Mouse (Mus musculus) liver, embryonic 11.5 days (tissue): Measurements from ENCODE around the gene Nav2. TPM values are rescaled to one million over a fixed set of nuclear protein-coding genes. Genes with fewer than 3 reads are reported as not detected.

Experiments
- ATAC-seq: fragments of 200-750 bp; cut with Nextera tagmentation; replicated peaks from 2 replicates; pipeline ENCODE4 v1.8.0; 2017; ENCODE audit warnings: moderate number of reproducible peaks, mild to moderate bottlenecking, moderate TSS enrichment, moderate library complexity; ENCODE audit not compliant: low FRiP score
- DNase-seq: peaks from one replicate; pipeline ENCODE4 v3.0.0-alpha.2; 2017; ENCODE audit warnings: low spot score
- H3K27ac ChIP-seq: fragments of 300-500 bp; sonication (generic); 2 replicates; pipeline ENCODE4 v1.5.1; 2014; ENCODE audit warnings: mild to moderate bottlenecking, low read depth, low read length, control low read depth
- H3K27me3 ChIP-seq: fragments of 300-500 bp; sonication (generic); replicated peaks from 2 replicates; pipeline ENCODE4 v1.6.1; 2014; ENCODE audit warnings: low read length, mixed read lengths; ENCODE audit not compliant: control insufficient read depth, insufficient read depth
- H3K36me3 ChIP-seq: fragments of 300-500 bp; sonication (generic); 2 replicates; pipeline ENCODE4 v1.6.1; 2014; ENCODE audit warnings: mild to moderate bottlenecking, low read length, moderate library complexity, mixed read lengths; ENCODE audit not compliant: control insufficient read depth, insufficient read depth
- H3K4me1 ChIP-seq: fragments of 300-500 bp; sonication (generic); replicated peaks from 2 replicates; pipeline ENCODE4 v1.6.1; 2014; ENCODE audit warnings: low read length, mixed read lengths; ENCODE audit not compliant: control insufficient read depth, insufficient read depth
- H3K4me2 ChIP-seq: fragments of 300-500 bp; sonication (generic); 2 replicates; pipeline ENCODE4 v1.6.1; 2014; ENCODE audit warnings: mild to moderate bottlenecking, control low read depth, moderate library complexity
- H3K4me3 ChIP-seq: fragments of 300-500 bp; sonication (generic); 2 replicates; pipeline ENCODE4 v1.5.1; 2014; ENCODE audit warnings: low read depth, low read length, control low read depth
- H3K9ac ChIP-seq: fragments of 300-500 bp; sonication (generic); 2 replicates; pipeline ENCODE4 v1.6.1; 2014; ENCODE audit warnings: low read depth, low read length, control low read depth
- H3K9me3 ChIP-seq: fragments of 300-500 bp; sonication (generic); 2 replicates; pipeline ENCODE4 v1.6.1; 2016; ENCODE audit warnings: low read length, inconsistent platforms, mixed read lengths; ENCODE audit not compliant: control insufficient read depth
- WGBS: fragments of 180-500 bp; shearing (Covaris S2); extraction: QIAGEN DNeasy Blood & Tissue Kit; methylation state at CpG from one replicate; pipeline ENCODE4 v1.1.7; 2014; 5-methylcytosine and 5-hydroxymethylcytosine counted together
- polyA plus RNA-seq: library from polyadenylated mRNA; unstranded; fragments of >200 nt; fragmentation: Nextera tagmentation; extraction: Ambion mirVana; gene quantifications from 2 replicates; pipeline ENCODE4 v1.2.1, GENCODE M21; 2014

Gene Nav2
- polyA plus RNA-seq, 1 experiment from 2014 or later = 6.2 TPM

DNA sequence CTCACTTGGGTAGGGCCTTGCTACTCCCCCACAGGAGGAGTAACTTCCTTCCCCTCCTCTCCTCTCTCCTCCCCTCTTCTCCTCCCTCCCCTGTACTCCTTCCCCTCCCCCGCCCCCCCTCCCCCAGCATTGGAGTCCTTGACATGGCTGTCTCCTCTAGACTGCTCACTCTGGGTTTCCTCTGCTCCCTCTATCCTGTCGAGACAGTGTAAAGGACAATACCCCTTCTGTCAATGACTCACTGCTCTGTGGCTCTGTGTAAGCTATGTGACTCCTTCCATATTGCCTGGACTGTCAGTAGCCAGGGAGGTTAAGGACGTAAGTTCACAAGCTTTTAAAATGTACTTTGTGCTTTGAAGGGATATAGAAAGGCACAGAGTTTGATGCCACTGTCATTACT is 460.5 kb downstream of the Nav2 start:
- WGBS = 53% methylated on average over 3 of the region's 3 CpGs
- no peak overlapping the region for H3K9ac ChIP-seq
- no peak overlapping the region for H3K4me2 ChIP-seq
- no peaks in the 10 kb centered on the region for H3K36me3 ChIP-seq
- no peaks in the 10 kb centered on the region for H3K9me3 ChIP-seq
- H3K27me3 ChIP-seq = no peaks in the 10 kb centered on the region
- H3K27ac ChIP-seq = no peak overlapping the region
- no peak overlapping the region for H3K4me3 ChIP-seq
- no peaks in the 10 kb centered on the region for H3K4me1 ChIP-seq
- ATAC-seq = no peak
- DNase-seq = no peak

DNA sequence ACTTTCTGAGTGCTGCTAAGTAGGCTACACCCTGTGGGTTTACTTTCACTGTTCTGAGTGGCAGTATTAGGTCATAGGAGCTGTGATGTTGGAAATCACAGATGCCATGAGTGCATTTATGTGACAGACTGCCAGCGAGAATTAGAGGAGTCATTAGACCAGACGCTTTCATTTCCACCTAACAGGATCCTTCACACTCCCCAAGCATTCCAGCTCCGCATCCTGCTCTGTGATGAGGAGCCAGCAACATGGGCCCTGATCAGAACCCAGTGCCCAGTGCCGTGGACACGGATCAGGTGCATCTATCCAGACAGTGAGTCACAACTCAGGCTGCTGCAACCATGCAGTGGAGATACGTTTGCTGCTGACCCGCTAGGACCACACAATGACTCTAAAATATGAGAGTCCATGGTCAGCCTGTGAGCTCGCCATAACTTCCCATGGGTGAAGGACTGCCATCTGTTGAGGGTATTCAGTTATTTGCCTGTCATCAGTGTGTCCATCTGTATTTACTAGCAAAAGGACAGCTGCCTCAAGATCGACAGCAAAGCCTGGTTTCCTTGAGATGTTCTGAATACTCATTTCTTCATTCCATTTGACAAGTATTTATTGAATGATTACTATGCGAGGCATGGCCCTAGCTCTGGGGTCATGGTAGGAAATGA is 461.4 kb downstream of the Nav2 start:
- no peak for ATAC-seq
- H3K9ac ChIP-seq = no peak overlapping the region
- H3K4me2 ChIP-seq = no peak overlapping the region
- DNase-seq = no peak
- no peak overlapping the region for H3K27ac ChIP-seq
- 80% methylated on average over 10 of the region's 10 CpGs for WGBS
- no peaks in the 10 kb centered on the region for H3K27me3 ChIP-seq
- H3K4me1 ChIP-seq = no peaks in the 10 kb centered on the region
- H3K36me3 ChIP-seq = no peaks in the 10 kb centered on the region
- H3K4me3 ChIP-seq = no peak overlapping the region
- no peaks in the 10 kb centered on the region for H3K9me3 ChIP-seq

DNA sequence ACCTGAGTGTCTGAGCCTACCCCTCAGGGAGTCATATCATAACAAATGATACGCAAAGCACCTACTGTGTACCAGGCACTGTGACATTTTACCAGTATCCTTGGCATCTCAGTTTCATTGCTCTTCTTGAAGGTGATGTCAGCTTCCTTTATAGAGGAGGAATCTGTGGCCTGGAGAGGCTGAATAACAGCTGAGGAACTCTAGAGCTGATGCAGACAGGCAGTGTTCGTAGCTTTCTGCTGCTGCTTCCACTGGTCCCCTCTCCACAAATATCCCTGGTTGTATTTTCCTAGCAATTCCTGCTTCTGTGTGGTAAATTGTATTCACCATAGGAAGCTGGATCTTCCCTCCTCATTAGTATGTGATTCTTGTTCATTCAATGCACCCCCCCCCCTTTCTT is 462.8 kb downstream of the Nav2 start:
- WGBS = 84% methylated on average over 2 of the region's 2 CpGs
- Histone ChIP-seq H3K9ac (no peak overlapping the region), H3K27ac (no peak overlapping the region), H3K27me3 (no peaks in the 10 kb centered on the region), H3K9me3 (no peaks in the 10 kb centered on the region), H3K36me3 (no peaks in the 10 kb centered on the region), H3K4me3 (no peak overlapping the region), H3K4me2 (no peak overlapping the region), H3K4me1 (no peaks in the 10 kb centered on the region)
- DNase-seq (no peak), ATAC-seq (no peak)

DNA sequence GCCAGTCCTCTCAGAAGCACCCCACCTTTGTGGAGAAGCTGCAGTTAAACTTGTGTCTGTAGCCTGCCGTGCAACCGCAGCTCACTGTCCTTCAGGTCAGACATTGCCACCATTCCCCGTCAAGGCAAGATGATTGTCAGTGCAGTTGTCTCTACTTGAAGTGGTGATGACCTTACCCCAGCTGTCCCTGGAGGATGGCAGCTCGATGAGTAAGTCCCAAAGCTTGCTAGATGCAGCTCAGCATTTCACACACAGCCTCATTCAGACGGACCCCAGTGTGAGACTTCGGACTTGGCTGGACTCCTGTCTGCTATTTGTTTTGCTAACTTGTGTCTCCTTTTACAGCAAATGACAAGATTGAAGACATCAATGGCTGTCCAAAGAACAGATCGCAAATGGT is 463.5 kb downstream of the Nav2 start:
- Histone ChIP-seq H3K27ac (no peak overlapping the region), H3K36me3 (no peaks in the 10 kb centered on the region), H3K9me3 (no peaks in the 10 kb centered on the region), H3K4me2 (no peak overlapping the region), H3K4me3 (no peak overlapping the region), H3K9ac (no peak overlapping the region), H3K27me3 (no peaks in the 10 kb centered on the region), H3K4me1 (no peaks in the 10 kb centered on the region)
- no peak for DNase-seq
- 78% methylated on average over 7 of the region's 7 CpGs for WGBS
- no peak for ATAC-seq

DNA sequence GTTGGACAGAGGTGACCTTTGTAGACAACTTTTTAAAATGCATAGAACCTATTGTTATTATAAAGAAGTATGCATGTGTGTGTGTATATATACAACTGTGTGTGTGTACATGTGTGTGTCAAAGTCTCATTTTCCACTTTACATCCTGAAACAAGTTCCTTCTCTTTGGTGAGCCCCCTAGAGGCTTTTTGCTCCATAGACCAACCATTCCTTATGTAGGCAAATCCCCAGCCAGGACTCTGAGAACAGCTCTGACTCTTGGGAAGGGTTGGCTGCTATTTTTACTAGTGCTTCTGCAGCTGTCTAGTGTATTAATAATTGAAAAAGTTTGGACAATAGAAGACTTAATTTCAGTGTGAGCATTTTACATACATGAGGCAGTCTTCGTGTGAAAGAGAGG is 464.7 kb downstream of the Nav2 start:
- no peak overlapping the region for H3K27ac ChIP-seq
- H3K4me1 ChIP-seq = no peaks in the 10 kb centered on the region
- ATAC-seq = no peak
- no peaks in the 10 kb centered on the region for H3K9me3 ChIP-seq
- H3K4me2 ChIP-seq = no peak overlapping the region
- H3K27me3 ChIP-seq = no peaks in the 10 kb centered on the region
- WGBS = 72% methylated on average over 1 of the region's 1 CpGs
- H3K9ac ChIP-seq = no peak overlapping the region
- H3K4me3 ChIP-seq = no peak overlapping the region
- DNase-seq = no peak
- no peaks in the 10 kb centered on the region for H3K36me3 ChIP-seq

DNA sequence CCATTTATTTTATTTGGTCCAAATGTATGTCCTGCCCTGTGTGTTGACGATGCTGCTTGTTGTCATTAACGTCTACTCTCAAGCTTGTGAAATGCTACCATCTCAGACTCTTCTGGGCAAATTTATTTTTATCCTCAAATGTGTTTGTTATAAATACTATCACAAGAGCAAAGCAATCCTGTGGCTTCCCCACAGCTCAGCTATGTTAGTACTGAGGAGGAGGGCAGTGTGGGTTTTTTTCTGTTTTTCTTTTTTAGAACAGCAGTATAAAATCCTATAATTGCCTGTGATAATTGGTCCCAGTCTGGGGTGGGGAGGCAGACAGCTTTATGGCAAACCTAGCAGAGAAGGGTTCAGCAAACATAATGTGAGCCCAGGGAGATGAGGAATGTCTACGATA is 465.1 kb downstream of the Nav2 start:
- Histone ChIP-seq H3K27ac (no peak overlapping the region), H3K4me3 (no peak overlapping the region), H3K9ac (no peak overlapping the region), H3K4me1 (no peaks in the 10 kb centered on the region), H3K27me3 (no peaks in the 10 kb centered on the region), H3K36me3 (no peaks in the 10 kb centered on the region), H3K4me2 (no peak overlapping the region), H3K9me3 (no peaks in the 10 kb centered on the region)
- no peak for ATAC-seq
- DNase-seq = no peak
- WGBS = 86% methylated on average over 3 of the region's 3 CpGs

DNA sequence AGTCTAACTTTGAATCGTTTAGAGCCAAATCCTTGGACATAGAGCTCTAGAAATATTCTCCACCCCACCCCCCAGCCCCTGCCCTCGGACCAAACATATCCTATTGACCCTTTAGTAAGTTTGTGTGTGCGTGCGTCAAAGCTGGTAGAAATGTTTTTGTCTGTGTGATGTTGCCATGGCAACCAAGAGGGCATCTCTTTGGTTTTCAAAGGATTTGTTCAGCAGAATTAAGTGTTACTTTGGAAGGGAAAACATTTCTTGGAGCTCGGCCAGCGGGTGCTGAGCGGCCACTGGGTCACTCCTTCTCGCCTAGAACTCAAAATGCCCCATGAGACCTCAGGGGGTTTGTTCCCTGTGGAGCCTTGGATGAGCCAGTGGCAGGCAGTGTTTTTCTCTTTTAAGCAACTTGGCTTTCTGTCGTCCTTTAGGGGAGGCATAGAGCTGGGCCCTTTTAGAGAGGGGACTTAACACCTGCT is 467.0 kb downstream of the Nav2 start:
- ATAC-seq (no peak), DNase-seq (no peak)
- H3K9me3 ChIP-seq = no peaks in the 10 kb centered on the region
- H3K4me2 ChIP-seq = no peak overlapping the region
- H3K4me1 ChIP-seq = no peaks in the 10 kb centered on the region
- no peak overlapping the region for H3K4me3 ChIP-seq
- WGBS = 49% methylated on average over 9 of the region's 9 CpGs
- no peaks in the 10 kb centered on the region for H3K27me3 ChIP-seq
- H3K9ac ChIP-seq = no peak overlapping the region
- H3K36me3 ChIP-seq = no peaks in the 10 kb centered on the region
- no peak overlapping the region for H3K27ac ChIP-seq

DNA sequence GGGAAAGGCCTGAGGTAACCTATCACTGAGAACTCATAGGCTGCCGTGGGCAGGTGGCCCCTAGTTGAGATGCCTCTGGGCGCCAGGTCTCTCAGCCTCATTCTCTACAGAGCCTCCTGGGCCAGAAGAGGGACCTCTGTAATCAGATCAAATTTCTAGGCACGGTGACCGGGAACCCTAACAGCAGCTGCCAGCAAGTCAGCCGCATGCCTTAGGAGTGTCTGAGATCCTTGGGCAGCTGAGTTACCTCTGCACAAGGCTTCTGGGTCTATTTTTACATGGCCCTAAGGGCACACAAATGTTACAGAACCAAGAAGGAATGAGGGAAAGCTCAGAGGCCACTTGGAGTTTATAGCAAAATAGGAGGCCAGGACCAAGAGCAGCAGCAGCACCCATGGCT is 470.1 kb downstream of the Nav2 start:
- WGBS = 61% methylated on average over 5 of the region's 5 CpGs
- ATAC-seq = no peak
- no peak overlapping the region for H3K9ac ChIP-seq
- H3K4me1 ChIP-seq = no peaks in the 10 kb centered on the region
- no peaks in the 10 kb centered on the region for H3K9me3 ChIP-seq
- no peak for DNase-seq
- no peak overlapping the region for H3K4me3 ChIP-seq
- H3K4me2 ChIP-seq = no peak overlapping the region
- H3K27me3 ChIP-seq = no peaks in the 10 kb centered on the region
- H3K36me3 ChIP-seq = no peaks in the 10 kb centered on the region
- H3K27ac ChIP-seq = no peak overlapping the region

DNA sequence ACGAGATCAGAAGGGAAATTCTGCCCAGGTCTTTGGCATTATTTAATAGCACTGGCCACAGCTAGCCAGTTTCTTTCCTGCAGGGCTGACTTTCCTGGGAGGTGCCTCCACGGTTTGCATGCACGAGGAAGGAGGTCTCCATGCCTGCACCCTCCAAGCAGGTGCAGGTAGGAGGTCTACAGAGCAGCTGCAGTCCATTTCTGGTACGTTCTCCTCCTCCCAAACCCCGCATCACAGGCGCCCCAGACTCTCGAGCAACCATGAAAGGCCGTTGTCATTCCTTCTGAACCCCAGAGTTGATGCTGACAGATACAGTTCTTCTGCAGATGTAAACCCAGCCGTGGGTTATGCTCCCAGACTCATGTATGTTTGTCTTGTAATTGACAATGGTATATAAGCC is 472.4 kb downstream of the Nav2 start:
- WGBS = 87% methylated on average over 9 of the region's 9 CpGs
- DNase-seq = no peak
- Histone ChIP-seq H3K4me2 (no peak overlapping the region), H3K27me3 (no peaks in the 10 kb centered on the region), H3K4me1 (no peaks in the 10 kb centered on the region), H3K4me3 (no peak overlapping the region), H3K27ac (no peak overlapping the region), H3K9me3 (no peaks in the 10 kb centered on the region), H3K9ac (no peak overlapping the region), H3K36me3 (no peaks in the 10 kb centered on the region)
- ATAC-seq = no peak
